Mouse (Mus musculus): ENCODE measurements at regions not wholly inside any gene's neighbourhood (a gene's known extent, or its start where the extent isn't known, plus 50 kb on each side); places are given as distances from the start of the nearest gene placed in this dataset.
"Not testable (repeated sequence)": the region's sequence is repeated elsewhere in the genome, so short reads cannot be mapped to it uniquely, and the experiment has no call there.

- not testable (repeated sequence) for TF ChIP-seq CTCF (IDR thresholded peaks at IDR 0.05; ENCODE audit: extremely low read depth, insufficient read depth, insufficient read length, insufficient replicate concordance); POLR2A (IDR thresholded peaks at IDR 0.05; ENCODE audit: low read depth, low read length)
Observed at GRCm38 (mm10) chr14:52992106-52992760, 496.7 kb upstream of the Olfr1507 start.

Data from spleen, adult 2 months (tissue).